8 mouse cellular contexts compared by ENCODE assay signal in genomic region chr4:97920287-97921079, GRCm38 (mm10).
DNase-seq lines count a peak whose midpoint lies in the region; ATAC-seq and TF ChIP-seq lines count a peak whose summit lies in the region.

No protein-coding gene starts in this region.

- WGBS in heart, embryonic 11.5 days (ENCODE audit: insufficient replicate concordance) = 41% methylated on average over 10 of the region's 10 CpGs
- 50% methylated on average over 10 of the region's 10 CpGs for WGBS in kidney, embryonic 16.5 days
- WGBS in midbrain, postnatal 0 days = 45% methylated on average over 10 of the region's 10 CpGs

- H3K36me3 ChIP-seq in heart, embryonic 11.5 days (ENCODE audit: control insufficient read depth, insufficient read depth, low read length) = no peaks in the 10 kb centered on the region
- H3K36me3 ChIP-seq in kidney, embryonic 16.5 days (ENCODE audit: insufficient read depth, low read length) = no peaks in the 10 kb centered on the region
- no peaks in the 10 kb centered on the region for H3K36me3 ChIP-seq in midbrain, postnatal 0 days (ENCODE audit: insufficient read depth, low read length)

- H3K4me1 ChIP-seq in heart, embryonic 11.5 days (ENCODE audit: control insufficient read depth, insufficient read depth, low read length) = peaks cover 15% of the 10 kb centered on the region
- peaks cover 5% of the 10 kb centered on the region; the same call in 1 of the 2 replicates for H3K4me1 ChIP-seq in kidney, embryonic 16.5 days (ENCODE audit: insufficient read depth, low read length)
- H3K4me1 ChIP-seq in midbrain, postnatal 0 days (ENCODE audit: insufficient read depth, low read length) = peaks cover 4% of the 10 kb centered on the region; the same call in 1 of the 2 replicates

- no peaks in the 10 kb centered on the region for H3K9me3 ChIP-seq in heart, embryonic 11.5 days (replicated peaks; ENCODE audit: control insufficient read depth, low read length)
- H3K9me3 ChIP-seq in kidney, embryonic 16.5 days (ENCODE audit: low read length) = no peaks in the 10 kb centered on the region
- no peaks in the 10 kb centered on the region for H3K9me3 ChIP-seq in midbrain, postnatal 0 days (ENCODE audit: low read length)

- 0 out of 2 replicates have a peak overlapping the region, but pooled peaks have one; percentile 3 for H3K4me3 ChIP-seq in heart, embryonic 11.5 days (ENCODE audit: low read depth, low read length)
- no peak overlapping the region for H3K4me3 ChIP-seq in kidney, embryonic 16.5 days (ENCODE audit: low read length)
- H3K4me3 ChIP-seq in midbrain, postnatal 0 days (ENCODE audit: low read depth, low read length) = no peak overlapping the region

- H3K27me3 ChIP-seq in heart, embryonic 11.5 days (ENCODE audit: control insufficient read depth, insufficient read depth, low read length) = no peaks in the 10 kb centered on the region
- H3K27me3 ChIP-seq in kidney, embryonic 16.5 days (ENCODE audit: insufficient read depth, low read length) = no peaks in the 10 kb centered on the region
- H3K27me3 ChIP-seq in midbrain, postnatal 0 days (ENCODE audit: insufficient read depth, low read length) = no peaks in the 10 kb centered on the region

- DNase-seq in spleen, adult 12 weeks (ENCODE audit: low spot score) = peak; percentile 37
- DNase-seq in spleen, postnatal 36 days (ENCODE audit: low spot score in 2 of 2) = no peak
- DNase-seq in cerebellum, postnatal 36 days = peak; percentile 66 to 69
- peak; percentile 47 for DNase-seq in midbrain, postnatal 0 days (ENCODE audit: low spot score)
- no peak for DNase-seq in thymus, postnatal 10 days (ENCODE audit: low spot score in 2 of 2)
- no peak for DNase-seq in right cerebral cortex, postnatal 25 days

- peak overlapping the region; percentile 57 for H3K4me2 ChIP-seq in heart, embryonic 11.5 days
- H3K4me2 ChIP-seq in kidney, embryonic 16.5 days (replicated peaks; ENCODE audit: low read depth, low read length) = 0 out of 2 replicates have a peak overlapping the region, but pooled peaks have one; percentile 18
- H3K4me2 ChIP-seq in midbrain, postnatal 0 days (ENCODE audit: low read depth, low read length, poor library complexity, severe bottlenecking) = no peak overlapping the region

- H3K27ac ChIP-seq in heart, embryonic 11.5 days (ENCODE audit: low read depth, low read length) = peak overlapping the region; percentile 83
- 0 out of 2 replicates have a peak overlapping the region, but pooled peaks have one; percentile 32 for H3K27ac ChIP-seq in kidney, embryonic 16.5 days (ENCODE audit: low read length)
- H3K27ac ChIP-seq in midbrain, postnatal 0 days (ENCODE audit: low read depth, low read length) = peak overlapping the region; percentile 44; the same call in 1 of the 2 replicates

- H3K9ac ChIP-seq in heart, embryonic 11.5 days (ENCODE audit: low read depth, low read length) = 0 out of 2 replicates have a peak overlapping the region, but pooled peaks have one; percentile 16
- no peak overlapping the region for H3K9ac ChIP-seq in kidney, embryonic 16.5 days (replicated peaks; ENCODE audit: low read length)
- no peak overlapping the region for H3K9ac ChIP-seq in midbrain, postnatal 0 days (replicated peaks; ENCODE audit: low read length, poor library complexity, severe bottlenecking)

- no peak for TF ChIP-seq CTCF in midbrain, postnatal 0 days (IDR thresholded peaks at IDR 0.05)

- ATAC-seq in heart, embryonic 11.5 days (replicated peaks; ENCODE audit: insufficient number of reproducible peaks, low FRiP score, low TSS enrichment) = no peak
- ATAC-seq in kidney, embryonic 16.5 days (ENCODE audit: low FRiP score, low TSS enrichment) = no peak
- no peak for ATAC-seq in midbrain, postnatal 0 days (ENCODE audit: low FRiP score)

Comparison
In these comparisons a context has a peak if more than half of its experiments do, and no peak if none do; other contexts are left out.
1. DNase-seq: peak in spleen, adult 12 weeks (single experiment), cerebellum, postnatal 36 days (2 of 2) and midbrain, postnatal 0 days (single experiment); none in spleen, postnatal 36 days (0 of 2), thymus, postnatal 10 days (0 of 2) and right cerebral cortex, postnatal 25 days (single experiment).
2. H3K27ac ChIP-seq: peak in every context shown above with its lines; median percentile 83 in heart, embryonic 11.5 days; 44 in midbrain, postnatal 0 days; 32 in kidney, embryonic 16.5 days.